13 mouse cellular contexts compared by ENCODE assay signal in genomic region chr10:39424643-39425042, GRCm38 (mm10).
"Had no signal": no experiment of that assay in that cellular context is flagged by ENCODE, and none has a peak within 500 bp of the region (broad histone marks: within the 10 kb centered on the region; RNA-seq: fewer than 3 reads in every experiment).

No protein-coding gene starts in this region.

- DNase-seq: kidney, postnatal 14 days; kidney, postnatal 4 days; left cerebral cortex, postnatal 4 days; liver, postnatal 0 days; lung, embryonic 14.5 days; right cerebral cortex, adult 18-20 months; right cerebral cortex, postnatal 14 days; right cerebral cortex, postnatal 4 days; thymus, adult 2 months; thymus, postnatal 14 days; thymus, postnatal 4 days had no signal

- ATAC-seq: lung, postnatal 0 days; midbrain, embryonic 15.5 days had no signal
